Mouse (Mus musculus): ENCODE data around the gene Orai1.

Gene Orai1

DNA sequence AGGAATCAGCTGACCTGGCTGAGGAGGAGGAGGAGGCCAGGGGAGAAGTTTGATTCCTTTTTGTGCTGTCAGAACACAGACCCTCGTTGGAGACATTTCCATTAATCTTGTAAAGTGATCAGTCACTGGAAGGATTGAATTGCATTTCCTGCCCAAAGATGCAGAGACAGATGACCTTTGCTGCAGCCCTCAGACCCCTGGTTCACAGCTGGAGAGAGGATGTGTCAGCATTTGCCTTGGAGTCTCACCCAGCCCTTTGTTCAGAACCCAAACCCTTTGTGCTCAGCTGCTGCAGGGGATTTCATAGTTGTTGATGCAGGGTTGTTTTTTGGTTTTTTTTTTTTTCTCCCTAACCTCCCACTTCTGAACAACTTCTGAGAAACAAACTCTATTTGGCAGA is 20.0 kb upstream of the Orai1 start:
- DNase-seq (ENCODE audit: low spot score in 2 of 2), result no peak

DNA sequence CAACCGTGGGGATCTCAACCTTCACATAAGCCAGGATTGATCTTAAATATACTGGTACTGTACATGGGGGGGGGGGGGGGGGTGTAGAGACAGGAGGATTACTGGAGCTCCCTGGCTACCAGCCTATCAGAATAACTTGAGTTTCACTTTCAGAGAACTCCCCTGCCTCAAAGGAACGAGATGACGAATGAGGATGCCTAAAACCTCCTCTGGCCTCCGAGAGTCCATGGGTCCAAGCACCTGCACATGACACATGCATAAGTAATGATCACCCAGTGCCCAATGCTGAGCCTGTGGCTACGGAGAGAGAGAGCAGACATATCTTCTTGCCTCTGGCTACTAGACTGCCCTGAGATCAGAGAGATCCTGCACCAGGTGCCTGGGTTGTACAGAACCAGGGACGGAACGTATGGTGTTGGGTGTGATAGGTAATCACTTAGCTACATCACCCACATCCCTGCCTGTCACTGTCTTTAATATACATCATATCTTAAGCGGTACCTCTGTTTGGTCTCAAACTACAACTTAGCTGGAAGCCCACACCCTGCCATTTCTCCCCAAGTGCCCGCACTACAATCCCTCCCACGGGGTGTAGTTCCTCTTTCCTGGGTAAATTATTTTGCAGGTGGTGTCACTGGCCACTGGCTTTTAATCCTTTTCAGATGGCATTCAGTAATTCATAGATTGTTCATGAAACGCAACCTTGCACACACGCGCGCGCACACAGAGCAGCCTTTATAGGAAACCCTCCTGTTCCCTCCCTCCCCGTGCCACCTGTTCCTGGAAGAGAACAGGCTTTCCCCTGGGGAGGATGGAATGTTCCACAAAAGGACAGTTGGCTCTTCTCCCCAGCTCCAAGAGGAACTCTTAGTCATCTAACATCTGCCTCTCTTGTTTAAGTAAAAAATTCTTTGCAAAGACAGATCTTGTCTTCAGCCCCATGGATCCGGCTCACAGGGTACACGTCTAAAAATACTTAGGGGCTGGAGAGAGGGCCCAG is 17.4 kb upstream of the Orai1 start:
- no peak for DNase-seq (ENCODE audit: low spot score in 2 of 2)

DNA sequence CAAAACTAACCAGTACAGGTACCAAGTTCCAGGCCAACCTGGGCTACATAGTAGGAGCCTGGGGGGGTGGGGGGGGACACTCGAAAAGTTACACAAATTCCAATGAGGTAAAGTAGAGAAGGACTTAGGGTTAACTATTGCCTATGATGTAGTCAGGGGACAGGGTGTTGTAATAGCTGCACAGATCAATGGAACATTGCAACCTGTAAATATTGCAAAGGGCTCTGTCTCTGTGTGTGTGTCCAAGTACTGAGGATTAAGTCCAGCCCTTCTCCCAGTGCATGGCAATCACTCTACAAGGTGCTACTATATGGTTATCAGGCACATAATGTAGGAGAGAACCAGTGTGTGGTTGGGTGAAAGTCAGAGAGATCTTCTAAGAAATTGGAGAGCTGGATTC is 14.0 kb upstream of the Orai1 start:
- DNase-seq (ENCODE audit: low spot score in 2 of 2), result no peak

- no peak for DNase-seq (ENCODE audit: low spot score in 2 of 2)
Observed at GRCm38 (mm10) chr5:123005716-123006592, 8.9 kb upstream of the Orai1 start.

DNA sequence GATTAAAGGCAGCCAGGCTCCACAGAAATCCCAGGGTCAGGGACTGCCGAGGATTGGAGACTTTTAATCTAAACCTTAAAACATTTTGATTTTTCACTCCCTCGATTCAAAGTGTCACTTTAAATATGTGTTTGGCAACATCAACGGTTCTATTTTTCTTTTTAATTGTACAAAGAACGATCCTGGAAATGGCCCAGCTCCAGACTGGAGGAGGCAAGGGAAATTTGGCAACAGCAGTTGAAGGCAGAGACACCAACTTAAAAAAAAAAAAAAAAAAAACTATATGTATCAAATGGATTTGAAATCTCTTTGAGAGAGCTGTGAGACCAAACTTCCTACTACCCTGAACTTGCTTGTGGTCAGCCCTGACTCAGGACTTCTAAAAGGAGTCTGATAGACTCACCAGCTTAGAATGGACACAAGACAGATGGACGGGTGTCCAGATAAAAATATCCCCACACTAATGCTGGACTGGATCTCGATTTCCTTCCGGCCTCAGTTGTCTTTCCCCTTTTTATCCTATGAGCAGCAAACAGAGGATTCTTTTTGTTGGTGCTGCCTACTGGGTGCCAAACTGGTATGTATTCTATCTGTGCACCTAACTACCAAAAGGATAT is 5.9 kb upstream of the Orai1 start:
- DNase-seq (ENCODE audit: low spot score in 2 of 2), result no peak

GRCm38 (mm10) chr5:123009873-123010272 is 5.0 kb upstream of the Orai1 start:
- DNase-seq (ENCODE audit: low spot score in 2 of 2), result no peak

DNA sequence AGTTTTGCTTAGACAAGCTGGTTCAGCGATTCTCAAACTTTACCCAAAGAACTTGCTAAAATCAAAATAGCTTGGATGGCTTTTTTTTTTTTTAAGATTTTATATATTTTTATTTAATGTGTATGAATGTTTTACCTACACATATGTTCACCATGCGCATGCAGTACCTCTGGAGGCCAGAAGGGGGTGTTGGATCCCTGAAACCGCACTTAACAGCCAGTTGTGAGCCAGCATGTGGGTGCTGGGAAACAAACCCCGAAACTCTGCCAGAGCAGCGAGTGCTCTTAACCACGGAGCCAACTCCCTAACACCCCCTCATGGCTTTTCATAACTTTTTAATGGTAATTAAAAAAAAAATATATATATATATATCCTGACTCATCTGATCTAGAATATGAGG is 4.1 kb upstream of the Orai1 start:
- no peak for DNase-seq (ENCODE audit: low spot score in 2 of 2)

DNA sequence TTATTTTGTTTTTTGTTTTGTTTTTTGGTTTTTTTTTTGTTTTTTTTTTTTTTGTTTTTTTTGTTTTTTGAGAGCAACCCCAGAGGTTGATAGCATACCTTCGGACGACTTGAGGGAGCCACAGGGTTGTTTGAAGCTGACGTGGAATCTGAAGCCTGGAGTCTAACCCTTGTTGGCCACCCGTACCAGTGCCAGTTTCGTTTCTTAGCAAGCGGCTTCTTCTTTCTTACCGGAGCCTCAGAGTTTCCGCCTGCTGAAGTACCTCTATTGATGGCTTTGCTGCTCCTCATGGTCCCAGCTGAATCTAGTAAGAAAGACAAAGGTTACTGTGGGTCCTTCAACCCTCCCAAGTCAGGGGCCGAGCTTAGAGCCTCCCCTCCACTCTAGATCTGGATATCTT is 3.2 kb upstream of the Orai1 start:
- no peak for DNase-seq (ENCODE audit: low spot score in 2 of 2)

DNA sequence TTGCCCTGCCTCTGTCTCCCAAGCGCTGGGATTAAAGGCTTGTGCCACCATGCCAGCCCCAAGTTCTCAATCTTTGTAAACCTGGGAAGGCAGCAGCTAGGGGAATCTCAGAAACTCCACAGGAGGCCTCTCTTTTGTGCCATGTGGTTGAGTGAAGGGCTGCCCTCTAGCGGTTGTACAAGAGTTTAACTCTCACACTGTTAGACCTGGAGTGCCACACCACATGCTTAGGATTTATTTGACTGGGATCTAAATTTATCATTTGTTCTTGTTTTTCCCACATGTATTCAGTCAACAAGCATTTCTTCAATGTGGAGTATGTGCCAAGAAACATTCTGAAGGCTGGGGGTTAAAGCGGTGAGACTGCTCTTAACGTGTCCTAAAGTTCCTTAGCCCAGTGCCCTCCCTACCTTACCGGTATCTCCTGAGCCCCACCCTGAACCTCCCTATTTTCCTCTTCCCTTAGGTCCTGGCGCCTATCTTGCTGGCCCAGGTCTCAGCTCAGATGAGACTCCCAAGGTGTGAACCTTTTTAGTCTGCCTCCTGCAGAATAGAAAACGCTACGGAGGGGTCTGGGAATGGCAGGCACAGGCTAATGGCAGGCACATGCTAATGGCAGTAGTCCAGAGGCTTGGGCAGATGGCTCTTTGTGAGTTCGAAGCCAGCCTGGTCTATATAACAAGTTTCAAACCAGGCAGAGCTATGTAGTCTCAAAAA is 1.1 kb upstream of the Orai1 start:
- peak; percentile 63 to 82 for DNase-seq (ENCODE audit: low spot score in 2 of 2)

DNA sequence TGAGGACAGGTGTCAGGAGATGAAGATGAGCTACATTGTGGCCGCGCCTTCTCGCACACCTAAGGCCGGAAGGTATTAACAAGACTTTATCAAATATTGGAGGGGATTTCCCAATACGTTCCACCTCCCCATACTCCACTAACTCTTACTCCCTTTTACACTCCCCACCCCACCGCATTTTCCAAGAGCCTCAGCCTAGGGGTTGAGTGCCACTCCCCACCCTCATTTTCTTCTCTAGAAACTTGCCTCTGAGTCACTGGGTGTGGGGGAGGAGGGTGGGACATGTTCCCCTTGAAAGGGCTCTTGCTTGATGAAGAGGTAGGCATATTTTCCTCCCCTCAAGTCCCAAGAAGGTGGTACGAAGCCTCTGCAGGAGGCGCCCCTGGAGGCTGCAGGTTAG is 1.0 kb downstream of the Orai1 start:
- DNase-seq (ENCODE audit: low spot score in 2 of 2), result no peak

DNA sequence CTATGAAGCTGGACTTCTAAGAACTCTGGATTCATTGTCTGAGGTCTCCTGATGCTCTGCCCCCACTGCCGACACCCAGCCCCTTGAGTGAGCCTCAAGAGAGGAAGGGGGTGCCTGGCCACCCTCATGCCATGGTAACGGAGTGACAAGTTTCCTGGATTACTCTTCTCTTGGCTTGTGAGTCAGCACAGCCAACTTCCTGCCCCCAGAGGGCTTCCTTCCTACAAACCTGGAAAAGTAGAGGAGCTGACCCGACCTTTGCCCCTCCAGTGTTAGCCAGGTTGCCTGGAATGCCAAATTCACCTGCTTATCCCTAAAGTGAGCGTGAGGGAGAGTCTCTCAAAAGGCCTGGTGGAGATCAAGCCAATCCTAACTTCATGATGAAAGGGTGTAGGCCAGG is 2.6 kb downstream of the Orai1 start:
- no peak for DNase-seq (ENCODE audit: low spot score in 2 of 2)

DNA sequence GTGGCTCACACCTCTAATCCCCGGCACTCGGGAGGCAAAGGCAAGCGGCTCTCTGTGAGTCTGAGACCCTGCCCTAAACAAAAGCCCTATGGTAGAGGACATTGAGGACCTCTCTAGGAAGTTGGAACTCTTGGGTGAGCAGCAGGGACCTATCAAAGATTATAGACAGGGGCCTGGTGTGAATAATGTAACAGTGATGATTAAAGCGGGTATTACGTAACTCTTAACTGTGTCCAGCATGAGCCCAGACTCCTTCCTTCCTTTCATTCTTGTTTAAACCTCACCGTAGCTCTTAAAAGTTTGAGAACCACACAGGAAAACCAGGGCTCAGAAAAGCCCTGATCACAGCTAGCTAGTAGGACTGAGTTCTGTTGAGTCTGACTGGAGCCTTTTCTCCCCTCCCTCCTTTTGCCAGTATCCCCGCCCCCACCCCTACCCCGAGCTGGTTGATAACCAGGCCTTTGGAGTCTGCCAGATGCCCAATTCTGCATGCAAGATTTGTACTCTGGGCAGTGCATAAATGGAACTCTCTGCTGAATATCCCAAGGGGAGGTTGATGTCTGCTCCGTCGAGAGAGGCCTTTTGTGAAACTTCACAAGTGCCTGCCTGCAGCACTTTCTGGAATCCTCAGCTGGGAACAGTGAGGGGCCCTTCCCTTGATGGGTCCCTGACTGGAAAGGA is 4.6 kb downstream of the Orai1 start:
- DNase-seq (ENCODE audit: low spot score in 2 of 2), result no peak

GRCm38 (mm10) chr5:123020426-123020825 is 5.6 kb downstream of the Orai1 start:
- no peak for DNase-seq (ENCODE audit: low spot score in 2 of 2)

GRCm38 (mm10) chr5:123021438-123021837 is 6.6 kb downstream of the Orai1 start:
- DNase-seq (ENCODE audit: low spot score in 2 of 2), result no peak

GRCm38 (mm10) chr5:123023049-123023448 is 8.2 kb downstream of the Orai1 start:
- no peak for DNase-seq (ENCODE audit: low spot score in 2 of 2)

- DNase-seq (ENCODE audit: low spot score in 2 of 2), result no peak
Observed at GRCm38 (mm10) chr5:123024312-123024711, 9.4 kb downstream of the Orai1 start.

GRCm38 (mm10) chr5:123024965-123025573 is 10.2 kb downstream of the Orai1 start:
- peak; percentile 56 to 78 for DNase-seq (ENCODE audit: low spot score in 2 of 2)

- DNase-seq (ENCODE audit: low spot score in 2 of 2), result no peak
Observed at GRCm38 (mm10) chr5:123026414-123026813, 11.5 kb downstream of the Orai1 start.

- DNase-seq (ENCODE audit: low spot score in 2 of 2), result no peak
Observed at GRCm38 (mm10) chr5:123027436-123027835, 12.6 kb downstream of the Orai1 start.

- DNase-seq (ENCODE audit: low spot score in 2 of 2), result no peak
Observed at GRCm38 (mm10) chr5:123029729-123030128, 14.9 kb downstream of the Orai1 start.
